Mouse (Mus musculus) cortical plate, adult 2 months (tissue): ENCODE data around the gene Vamp2. TPM values are rescaled to one million over a fixed set of nuclear protein-coding genes. Genes with fewer than 3 reads are reported as not detected.
A peak's percentile ranks its signal among the peaks of the same experiment; 100 is the strongest.
"Not testable (repeated sequence)": the region's sequence is repeated elsewhere in the genome, so short reads cannot be mapped to it uniquely, and the experiment has no call there.

Source experiments
- H3K27ac ChIP-seq: fragments of 200-500 bp; 2 replicates; pipeline ENCODE4 v1.5.1; 2012; ENCODE audit warnings: low read length, control low read depth, inconsistent platforms; ENCODE audit not compliant: insufficient read depth
- H3K4me1 ChIP-seq: fragments of 200-500 bp; 2 replicates; pipeline ENCODE4 v1.6.1; 2011; ENCODE audit warnings: low read length; ENCODE audit not compliant: control insufficient read depth, insufficient read depth
- H3K4me3 ChIP-seq: fragments of 200-500 bp; 2 replicates; pipeline ENCODE4 v1.5.1; 2011; ENCODE audit warnings: mild to moderate bottlenecking, low read length, control low read depth; ENCODE audit not compliant: insufficient read depth
- CTCF ChIP-seq: fragments of 200-500 bp; IDR thresholded peaks from 2 replicates; pipeline ENCODE4 v1.5.1; 2011; ENCODE audit warnings: mild to moderate bottlenecking, control low read depth, low read length; ENCODE audit not compliant: insufficient read depth; ENCODE audit errors: extremely low read depth
- POLR2A ChIP-seq: fragments of 200-500 bp; IDR thresholded peaks from 2 replicates; pipeline ENCODE4 v1.6.1; 2011; ENCODE audit warnings: mild to moderate bottlenecking, low read length, control low read depth; ENCODE audit not compliant: insufficient read depth; ENCODE audit errors: extremely low read depth
- polyA plus RNA-seq: library from polyadenylated mRNA; depleted of rRNA; stranded (reverse); fragments of >200 nt; gene quantifications from 2 replicates; pipeline ENCODE4 v1.2.3, GENCODE M21; 2012

The Vamp2 gene
- polyA plus RNA-seq, 1 experiment: 1,156 TPM

DNA sequence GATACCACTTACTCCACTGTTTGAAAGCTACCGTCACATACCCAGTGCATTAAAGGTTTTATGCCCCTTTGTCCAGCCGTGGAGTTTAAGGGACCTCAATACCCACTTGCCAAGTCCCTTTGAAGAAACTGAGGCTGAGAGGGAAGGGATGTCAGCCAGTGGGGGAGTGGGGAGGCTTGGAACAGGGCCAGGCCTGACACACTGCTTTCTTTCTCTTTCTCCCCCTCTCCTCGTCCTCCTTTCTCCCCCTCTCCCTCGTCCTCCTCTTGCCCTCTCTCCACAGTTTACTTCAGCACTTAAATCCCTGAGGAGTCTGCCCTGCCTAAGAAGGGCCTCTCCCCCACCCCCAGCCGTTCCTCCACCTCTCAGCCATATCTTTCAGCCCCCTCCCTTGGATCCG, 2.1 kb downstream of the Vamp2 start:
- peaks cover 3% of the 10 kb centered on the region for H3K4me1 ChIP-seq
- peak overlapping the region; percentile 96 for H3K4me3 ChIP-seq
- H3K27ac ChIP-seq: no peak overlapping the region
- TF ChIP-seq POLR2A: no peak
- TF ChIP-seq CTCF: no peak

DNA sequence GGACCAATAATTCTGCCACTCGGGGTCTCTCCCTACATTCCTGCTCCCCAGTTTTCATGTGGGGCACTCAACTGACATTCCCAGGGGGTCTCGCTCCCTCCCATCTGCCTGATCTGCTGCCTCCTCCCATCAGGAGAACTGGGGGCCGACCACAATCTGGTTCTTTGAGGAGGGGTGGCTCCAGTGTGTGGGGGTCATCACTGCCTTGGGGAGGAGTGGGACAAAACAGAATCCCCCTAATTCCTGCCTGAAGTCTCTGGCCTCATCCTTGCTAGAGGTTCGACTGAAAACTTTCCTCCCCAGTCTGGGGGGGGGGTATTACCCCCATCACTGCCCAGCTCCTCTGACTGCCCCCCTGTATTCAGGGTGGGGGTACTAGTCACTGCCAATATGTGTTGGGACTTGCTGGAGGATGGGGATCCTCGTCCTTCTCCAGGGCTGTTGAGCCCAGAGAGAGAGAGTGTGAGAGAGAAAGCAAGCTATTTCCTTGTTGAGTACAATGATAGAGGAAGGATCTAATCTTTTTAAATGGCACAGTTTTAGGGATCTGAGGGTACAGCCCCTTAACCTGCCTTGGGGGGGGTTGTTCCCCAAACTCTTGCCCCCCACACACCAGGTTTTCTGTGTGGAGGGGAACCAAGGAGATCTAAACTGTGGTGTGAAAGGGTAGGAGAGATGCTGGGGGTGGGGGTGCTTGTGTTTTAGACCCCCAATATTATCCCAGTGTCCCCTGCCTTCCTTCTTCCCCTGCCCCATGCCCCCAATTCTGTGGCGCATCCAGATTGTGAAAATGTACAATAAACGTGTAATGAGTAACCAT, 3.5 kb downstream of the Vamp2 start:
- TF ChIP-seq POLR2A (no peak), CTCF (no peak)
- H3K4me1 ChIP-seq: peaks cover 1% of the 10 kb centered on the region
- no peak overlapping the region for H3K27ac ChIP-seq
- H3K4me3 ChIP-seq: no peak overlapping the region

DNA sequence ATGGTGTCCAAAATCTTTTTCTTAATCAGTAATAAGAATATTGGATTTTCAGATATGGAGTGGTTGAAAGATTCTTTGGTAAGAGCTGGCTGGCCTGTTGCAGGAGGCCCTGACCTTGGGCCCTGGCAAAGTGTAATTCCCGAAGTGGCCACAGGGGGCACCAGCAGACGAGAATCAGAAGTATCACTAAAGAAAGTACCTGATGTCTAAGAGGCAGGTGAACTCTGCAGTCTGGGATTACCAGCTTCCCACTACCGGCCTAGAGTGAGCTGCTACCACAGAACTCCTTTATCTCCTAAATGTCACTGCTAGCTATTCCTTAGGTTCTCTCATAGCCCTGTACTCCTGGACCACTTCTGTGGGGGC, 4.1 kb downstream of the Vamp2 start:
- H3K4me1 ChIP-seq: peaks cover 1% of the 10 kb centered on the region
- H3K4me3 ChIP-seq: no peak overlapping the region
- TF ChIP-seq POLR2A (no peak), CTCF (peak; percentile 79)
- no peak overlapping the region for H3K27ac ChIP-seq

DNA sequence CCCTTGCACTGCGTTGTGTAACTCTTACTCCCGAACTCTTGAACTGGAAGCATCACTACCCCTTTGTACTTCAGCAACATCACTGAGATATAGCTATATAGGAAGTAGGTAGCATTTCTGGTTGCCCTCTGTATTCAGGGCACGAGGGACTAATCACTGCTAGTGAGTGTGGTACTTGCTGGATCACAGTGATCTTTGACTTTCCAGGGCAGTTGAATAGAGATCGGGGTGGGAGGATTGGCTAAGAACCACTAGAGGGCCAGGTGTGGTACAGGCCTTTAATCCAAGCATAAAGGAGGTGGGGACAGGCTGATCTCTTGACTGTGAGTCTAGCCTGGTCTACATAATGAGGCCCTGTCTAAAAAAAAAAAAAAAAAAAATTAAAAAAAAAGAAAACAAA, 4.6 kb downstream of the Vamp2 start:
- TF ChIP-seq CTCF (no peak), POLR2A (0 out of 2 replicates have a peak, but pooled peaks have one; percentile 5)
- no peak overlapping the region for H3K4me3 ChIP-seq
- peaks cover 1% of the 10 kb centered on the region for H3K4me1 ChIP-seq
- no peak overlapping the region for H3K27ac ChIP-seq

DNA sequence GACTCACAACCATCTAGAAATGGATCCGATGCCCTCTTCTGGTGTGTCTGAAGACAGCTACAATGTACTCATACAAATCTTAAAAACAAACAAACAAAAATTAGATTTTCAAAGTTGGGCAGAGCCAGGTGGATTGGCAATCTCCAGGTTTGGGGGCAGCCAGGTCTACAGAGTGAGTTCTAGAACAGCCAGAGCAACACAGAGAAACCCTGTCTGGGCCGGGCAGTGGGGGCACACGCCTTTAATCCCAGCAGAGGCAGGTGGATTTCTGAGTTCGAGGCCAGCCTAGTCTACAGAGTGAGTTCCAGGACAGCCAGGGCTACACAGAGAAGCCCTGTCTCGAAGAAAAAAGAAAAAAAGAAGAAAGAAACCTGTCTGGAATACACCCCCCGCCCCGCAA, 5.6 kb downstream of the Vamp2 start:
- H3K27ac ChIP-seq, H3K4me1 ChIP-seq, H3K4me3 ChIP-seq: not testable (repeated sequence)

DNA sequence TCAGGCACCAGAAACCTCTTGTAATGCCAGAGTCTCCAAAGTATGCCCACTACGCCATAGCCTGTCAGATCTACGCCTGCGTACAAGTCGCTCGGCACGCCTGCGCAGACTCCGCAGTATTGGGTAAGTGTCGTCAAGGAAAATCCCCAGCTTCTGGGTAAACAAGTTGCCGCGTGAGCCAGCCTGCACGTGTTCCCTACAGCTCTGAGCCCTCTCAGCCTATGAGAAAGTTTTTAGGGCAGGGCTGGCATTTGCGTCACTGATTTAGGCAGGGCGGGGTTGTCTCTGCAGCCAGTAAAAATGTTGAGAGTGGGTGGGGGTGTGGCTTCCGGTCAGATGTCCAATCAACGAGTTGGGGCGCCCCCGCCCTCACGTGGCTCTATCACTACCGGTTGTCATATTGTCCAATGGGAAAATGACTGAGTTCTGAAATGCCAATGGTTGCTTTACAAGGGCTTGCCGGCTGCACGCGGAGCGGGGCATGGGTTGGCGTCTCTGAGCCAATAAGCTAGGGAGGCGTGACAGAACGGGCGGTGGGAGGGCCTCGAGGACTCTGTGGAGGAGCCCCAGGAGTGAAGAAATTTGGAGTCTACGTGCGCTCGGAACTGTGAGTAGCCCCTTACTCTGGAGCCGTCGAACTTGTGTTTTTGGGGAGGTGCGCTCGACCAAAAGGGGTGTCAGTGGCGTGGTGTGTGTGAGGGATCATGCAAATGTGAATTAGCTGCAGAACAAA, 6.6 kb downstream of the Vamp2 start, which contains the start of gene Per1:
Per1 (plus strand) TSS at position 521 of the 733 bp plus-strand sequence.
- H3K27ac ChIP-seq: peak within 1 kb of the TSS; percentile 98
- H3K4me1 ChIP-seq: peaks cover 2% of the 10 kb centered on the region; the same call in 1 of the 2 replicates
- TF ChIP-seq CTCF (no peak), POLR2A (peak; percentile 98)
- H3K4me3 ChIP-seq: peak within 1 kb of the TSS; percentile 68

DNA sequence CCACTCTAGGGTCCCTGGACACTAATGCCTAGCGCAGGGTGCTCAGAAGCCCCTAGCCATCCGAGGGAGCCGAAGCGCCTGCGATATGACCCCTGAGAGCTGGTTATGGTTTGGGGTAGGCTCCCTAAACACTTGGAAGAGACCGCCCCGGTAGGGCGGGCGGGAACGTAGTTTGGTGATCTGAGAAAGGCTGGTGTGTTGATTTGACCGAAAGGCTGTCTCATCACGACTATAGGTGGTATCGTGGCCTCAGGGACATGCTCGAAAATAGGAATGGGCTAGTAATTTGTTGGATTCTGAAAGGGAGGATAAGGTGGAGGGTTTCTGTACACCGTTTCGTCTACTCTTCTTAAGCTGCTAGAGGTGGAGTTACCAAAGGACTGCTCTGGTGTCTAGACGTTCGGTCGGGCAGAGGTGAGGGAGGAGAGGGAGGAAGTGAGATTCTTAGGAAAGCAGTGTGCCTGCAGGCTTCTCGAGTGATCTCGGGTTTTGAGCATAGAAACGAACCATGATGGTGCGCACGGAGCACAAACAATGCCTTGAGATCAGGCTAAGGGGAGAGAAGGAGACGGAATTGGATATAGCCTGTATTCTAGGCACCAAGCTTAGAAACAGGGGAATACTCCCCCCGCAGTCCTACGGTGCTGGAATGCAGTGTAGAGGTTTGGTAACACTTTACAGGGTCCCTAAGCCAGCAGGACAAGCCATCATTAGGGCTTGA, 7.4 kb downstream of the Vamp2 start:
- H3K27ac ChIP-seq: peak overlapping the region; percentile 98
- peak overlapping the region; percentile 68 for H3K4me3 ChIP-seq
- no peak for TF ChIP-seq POLR2A
- TF ChIP-seq CTCF: no peak
- H3K4me1 ChIP-seq: peaks cover 2% of the 10 kb centered on the region

DNA sequence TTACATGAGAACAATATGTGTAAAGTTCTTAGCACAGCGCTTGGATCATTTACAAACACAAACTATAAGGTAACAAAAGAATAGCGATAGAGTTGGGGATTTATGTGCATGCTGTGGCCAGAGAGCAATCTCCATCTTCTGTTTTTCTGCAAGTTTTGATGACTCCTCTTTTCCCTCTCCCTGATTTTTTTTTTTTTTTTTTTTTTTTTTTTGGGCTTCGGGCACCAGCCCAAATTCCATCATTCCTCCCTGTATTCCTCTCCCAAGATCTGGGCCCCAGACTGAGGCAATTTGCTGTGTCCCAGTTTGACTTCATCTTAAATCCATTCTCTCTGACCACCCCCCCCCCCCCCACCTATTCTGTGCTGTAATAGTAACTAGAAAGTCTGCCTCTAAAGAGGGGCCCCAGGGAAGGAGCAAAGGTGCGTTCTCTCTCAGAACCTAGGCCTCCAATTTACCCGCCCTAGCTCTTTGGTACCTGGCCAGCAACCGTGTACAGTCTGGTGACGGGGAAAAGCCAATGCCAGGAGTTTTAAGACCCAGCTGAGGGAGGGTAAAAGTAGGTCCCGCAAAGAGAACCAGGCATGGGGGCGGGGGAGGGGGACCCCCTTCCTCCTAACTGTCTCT, 8.2 kb downstream of the Vamp2 start:
- H3K4me1 ChIP-seq: peaks cover 4% of the 10 kb centered on the region
- H3K4me3 ChIP-seq: peak overlapping the region; percentile 68
- peak overlapping the region; percentile 98 for H3K27ac ChIP-seq
- no peak for TF ChIP-seq POLR2A
- TF ChIP-seq CTCF: no peak

DNA sequence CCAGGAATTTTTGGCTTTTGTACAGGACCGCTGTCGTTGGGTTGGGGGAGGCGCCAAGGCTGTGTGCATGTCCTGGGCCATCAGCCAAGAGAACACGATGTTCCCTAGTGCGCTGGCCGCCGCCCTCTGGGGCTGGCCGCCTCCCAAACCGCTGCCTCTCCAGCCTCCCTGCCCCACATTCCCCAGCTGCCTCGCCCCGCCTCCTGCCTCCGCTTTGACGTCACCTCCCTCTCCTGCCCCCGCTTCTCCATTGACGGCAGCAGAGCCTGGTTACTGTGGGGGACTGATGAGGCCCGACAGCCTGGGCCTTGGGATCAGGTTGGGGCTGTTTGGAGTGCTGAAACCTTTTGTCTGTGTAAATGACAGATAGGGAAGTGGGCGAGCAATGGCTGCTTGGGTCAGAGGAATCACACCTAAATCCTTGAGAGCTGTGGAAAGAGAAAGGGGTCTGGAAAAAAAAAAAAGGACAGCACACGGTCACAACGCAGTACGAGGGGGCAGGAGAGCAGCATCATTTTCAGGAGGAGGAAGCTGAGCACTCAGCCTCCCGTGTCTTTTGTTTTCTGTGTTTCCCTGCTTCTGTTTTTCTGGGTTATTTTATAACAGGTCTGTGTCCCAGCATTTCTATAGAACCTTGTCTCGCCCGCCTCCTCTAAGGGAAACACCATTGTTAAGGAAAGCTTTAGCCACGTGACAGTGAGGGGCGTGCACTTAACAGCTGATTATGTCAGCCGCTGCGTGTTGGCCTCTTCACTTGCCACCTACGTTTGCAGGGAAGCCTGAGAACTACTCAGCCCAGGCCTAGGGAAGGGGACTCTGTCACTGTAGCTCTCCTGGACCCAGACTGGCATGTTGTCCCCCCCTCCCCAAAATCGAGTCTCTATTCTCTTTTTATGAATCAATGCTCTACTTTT, 9.0 kb downstream of the Vamp2 start:
- TF ChIP-seq POLR2A (peak; percentile 87), CTCF (no peak)
- Histone ChIP-seq H3K4me1 (peaks cover 4% of the 10 kb centered on the region), H3K27ac (peak overlapping the region; percentile 98), H3K4me3 (peak overlapping the region; percentile 68)
